Mouse (Mus musculus): ENCODE data around the gene Epb41. TPM values are rescaled to one million over a fixed set of nuclear protein-coding genes. Genes with fewer than 3 reads are reported as not detected.

Gene Epb41
- polyA plus RNA-seq, 1 experiment from 2014 or later = 43.1 TPM

GRCm38 (mm10) chr4:131885376-131885775, 189.7 kb downstream of the Epb41 start:
- Histone ChIP-seq H3K9me3 (ENCODE audit: control insufficient read depth, low read length) (no peaks in the 10 kb centered on the region), H3K4me3 (ENCODE audit: low read length) (no peak overlapping the region), H3K36me3 (ENCODE audit: control insufficient read depth, insufficient read depth, low read length) (peaks cover 3% of the 10 kb centered on the region; the same call in 1 of the 2 replicates), H3K9ac (ENCODE audit: low read depth, low read length) (no peak overlapping the region), H3K27me3 (replicated peaks; ENCODE audit: control insufficient read depth, insufficient read depth, low read length) (no peaks in the 10 kb centered on the region), H3K4me2 (ENCODE audit: low read length) (no peak overlapping the region), H3K27ac (ENCODE audit: low read depth, low read length) (no peak overlapping the region), H3K4me1 (ENCODE audit: control insufficient read depth, insufficient read depth, low read depth, low read length) (no peaks in the 10 kb centered on the region; the same call in 1 of the 2 replicates)
- ATAC-seq = no peak
- 80% methylated on average over 6 of the region's 6 CpGs for WGBS

- Histone ChIP-seq H3K4me2 (ENCODE audit: low read length) (no peak overlapping the region), H3K4me1 (ENCODE audit: control insufficient read depth, insufficient read depth, low read depth, low read length) (no peaks in the 10 kb centered on the region; the same call in 1 of the 2 replicates), H3K9me3 (ENCODE audit: control insufficient read depth, low read length) (no peaks in the 10 kb centered on the region), H3K9ac (ENCODE audit: low read depth, low read length) (no peak overlapping the region), H3K27me3 (replicated peaks; ENCODE audit: control insufficient read depth, insufficient read depth, low read length) (no peaks in the 10 kb centered on the region), H3K4me3 (ENCODE audit: low read length) (no peak overlapping the region), H3K36me3 (ENCODE audit: control insufficient read depth, insufficient read depth, low read length) (peaks cover 3% of the 10 kb centered on the region; the same call in 1 of the 2 replicates), H3K27ac (ENCODE audit: low read depth, low read length) (no peak overlapping the region)
- 74% methylated on average over 6 of the region's 6 CpGs for WGBS
- no peak for ATAC-seq
Observed at GRCm38 (mm10) chr4:131883571-131883970, 191.6 kb downstream of the Epb41 start.

GRCm38 (mm10) chr4:131881306-131881705, 193.8 kb downstream of the Epb41 start:
- Histone ChIP-seq H3K4me3 (ENCODE audit: low read length) (no peak overlapping the region), H3K27me3 (replicated peaks; ENCODE audit: control insufficient read depth, insufficient read depth, low read length) (no peaks in the 10 kb centered on the region), H3K9me3 (ENCODE audit: control insufficient read depth, low read length) (no peaks in the 10 kb centered on the region), H3K27ac (ENCODE audit: low read depth, low read length) (no peak overlapping the region), H3K9ac (ENCODE audit: low read depth, low read length) (no peak overlapping the region), H3K36me3 (ENCODE audit: control insufficient read depth, insufficient read depth, low read length) (0 out of 2 replicates have a peak, but pooled peaks cover under 1% of the 10 kb centered on the region), H3K4me1 (ENCODE audit: control insufficient read depth, insufficient read depth, low read depth, low read length) (peaks cover 7% of the 10 kb centered on the region), H3K4me2 (ENCODE audit: low read length) (no peak overlapping the region)
- 87% methylated on average over 7 of the region's 7 CpGs for WGBS
- no peak for ATAC-seq

- no peaks in the 10 kb centered on the region for H3K27me3 ChIP-seq (replicated peaks; ENCODE audit: control insufficient read depth, insufficient read depth, low read length)
- H3K4me3 ChIP-seq (ENCODE audit: low read length) = no peak overlapping the region
- H3K9ac ChIP-seq (ENCODE audit: low read depth, low read length) = no peak overlapping the region
- peaks cover 22% of the 10 kb centered on the region for H3K4me1 ChIP-seq (ENCODE audit: control insufficient read depth, insufficient read depth, low read depth, low read length)
- no peak for ATAC-seq
- 67% methylated on average over 1 of the region's 1 CpGs for WGBS
- no peaks in the 10 kb centered on the region for H3K9me3 ChIP-seq (ENCODE audit: control insufficient read depth, low read length)
- H3K4me2 ChIP-seq (ENCODE audit: low read length) = no peak overlapping the region
- no peak overlapping the region for H3K27ac ChIP-seq (ENCODE audit: low read depth, low read length)
- H3K36me3 ChIP-seq (ENCODE audit: control insufficient read depth, insufficient read depth, low read length) = no peaks in the 10 kb centered on the region
Observed at GRCm38 (mm10) chr4:131879692-131880091, 195.4 kb downstream of the Epb41 start.

GRCm38 (mm10) chr4:131876836-131877235, 198.3 kb downstream of the Epb41 start:
- H3K4me3 ChIP-seq (ENCODE audit: low read length) = no peak overlapping the region
- WGBS = 57% methylated on average over 2 of the region's 2 CpGs
- H3K9me3 ChIP-seq (ENCODE audit: control insufficient read depth, low read length) = no peaks in the 10 kb centered on the region
- no peak overlapping the region for H3K9ac ChIP-seq (ENCODE audit: low read depth, low read length)
- H3K36me3 ChIP-seq (ENCODE audit: control insufficient read depth, insufficient read depth, low read length) = no peaks in the 10 kb centered on the region
- no peak overlapping the region for H3K27ac ChIP-seq (ENCODE audit: low read depth, low read length)
- H3K4me2 ChIP-seq (ENCODE audit: low read length) = peak overlapping the region; percentile 34
- H3K4me1 ChIP-seq (ENCODE audit: control insufficient read depth, insufficient read depth, low read depth, low read length) = peaks cover 29% of the 10 kb centered on the region
- no peak for ATAC-seq
- no peaks in the 10 kb centered on the region for H3K27me3 ChIP-seq (replicated peaks; ENCODE audit: control insufficient read depth, insufficient read depth, low read length)

GRCm38 (mm10) chr4:131875242-131875641, 199.9 kb downstream of the Epb41 start:
- Histone ChIP-seq H3K9me3 (ENCODE audit: control insufficient read depth, low read length) (no peaks in the 10 kb centered on the region), H3K27ac (ENCODE audit: low read depth, low read length) (no peak overlapping the region), H3K4me1 (ENCODE audit: control insufficient read depth, insufficient read depth, low read depth, low read length) (peaks cover 29% of the 10 kb centered on the region), H3K36me3 (ENCODE audit: control insufficient read depth, insufficient read depth, low read length) (no peaks in the 10 kb centered on the region), H3K4me3 (ENCODE audit: low read length) (peak overlapping the region; percentile 99), H3K27me3 (replicated peaks; ENCODE audit: control insufficient read depth, insufficient read depth, low read length) (no peaks in the 10 kb centered on the region), H3K9ac (ENCODE audit: low read depth, low read length) (peak overlapping the region; percentile 100), H3K4me2 (ENCODE audit: low read length) (peak overlapping the region; percentile 93)
- ATAC-seq = no peak
- WGBS = 45% methylated on average over 3 of the region's 3 CpGs

GRCm38 (mm10) chr4:131874567-131874966, 200.6 kb downstream of the Epb41 start:
- no peaks in the 10 kb centered on the region for H3K27me3 ChIP-seq (replicated peaks; ENCODE audit: control insufficient read depth, insufficient read depth, low read length)
- peak overlapping the region; percentile 99 for H3K4me3 ChIP-seq (ENCODE audit: low read length)
- peak overlapping the region; percentile 93 for H3K4me2 ChIP-seq (ENCODE audit: low read length)
- H3K9ac ChIP-seq (ENCODE audit: low read depth, low read length) = peak overlapping the region; percentile 100
- peaks cover 29% of the 10 kb centered on the region for H3K4me1 ChIP-seq (ENCODE audit: control insufficient read depth, insufficient read depth, low read depth, low read length)
- no peak for ATAC-seq
- WGBS = 3% methylated on average over 11 of the region's 11 CpGs
- no peaks in the 10 kb centered on the region for H3K9me3 ChIP-seq (ENCODE audit: control insufficient read depth, low read length)
- peak overlapping the region; percentile 100 for H3K27ac ChIP-seq (ENCODE audit: low read depth, low read length)
- H3K36me3 ChIP-seq (ENCODE audit: control insufficient read depth, insufficient read depth, low read length) = no peaks in the 10 kb centered on the region

GRCm38 (mm10) chr4:131874169-131874536, 201.0 kb downstream of the Epb41 start:
- under 1% methylated on average over 20 of the region's 20 CpGs for WGBS
- no peaks in the 10 kb centered on the region for H3K36me3 ChIP-seq (ENCODE audit: control insufficient read depth, insufficient read depth, low read length)
- no peaks in the 10 kb centered on the region for H3K27me3 ChIP-seq (replicated peaks; ENCODE audit: control insufficient read depth, insufficient read depth, low read length)
- no peak for ATAC-seq
- peak overlapping the region; percentile 100 for H3K9ac ChIP-seq (ENCODE audit: low read depth, low read length)
- H3K4me3 ChIP-seq (ENCODE audit: low read length) = peak overlapping the region; percentile 99
- H3K9me3 ChIP-seq (ENCODE audit: control insufficient read depth, low read length) = no peaks in the 10 kb centered on the region
- H3K27ac ChIP-seq (ENCODE audit: low read depth, low read length) = peak overlapping the region; percentile 100
- H3K4me2 ChIP-seq (ENCODE audit: low read length) = peak overlapping the region; percentile 93
- H3K4me1 ChIP-seq (ENCODE audit: control insufficient read depth, insufficient read depth, low read depth, low read length) = peaks cover 29% of the 10 kb centered on the region

Data from hindbrain, embryonic 16.5 days (tissue).